Mouse (Mus musculus): ENCODE results near the gene Dop1b.

DNA sequence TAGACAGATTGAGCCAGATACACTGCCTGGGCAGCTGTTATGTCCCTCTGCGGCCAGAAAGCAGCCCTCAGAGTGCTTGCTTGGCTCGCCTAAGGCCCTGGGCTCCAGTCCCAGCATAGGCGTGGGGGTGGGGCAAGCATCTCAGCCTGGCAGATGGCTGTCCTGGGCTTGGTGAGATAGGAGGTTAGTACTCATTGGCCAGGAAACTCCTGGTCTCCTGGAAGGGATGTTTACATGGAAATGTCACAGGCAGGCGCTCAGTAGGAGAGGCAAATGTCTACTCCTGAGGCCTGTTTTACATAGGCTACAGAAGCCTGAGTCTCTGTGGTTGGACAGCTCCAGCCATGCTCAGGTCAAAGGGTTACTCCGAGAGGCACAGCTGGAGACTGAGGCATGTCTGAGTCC is 5.6 kb downstream of the Dop1b start:
- TF ChIP-seq POLR2A (IDR thresholded peaks at IDR 0.05; ENCODE audit: borderline replicate concordance, extremely low read depth, insufficient read depth, insufficient read length, poor library complexity, severe bottlenecking) (no peak), CTCF (IDR thresholded peaks at IDR 0.05; ENCODE audit: borderline replicate concordance, extremely low read depth, insufficient read depth, insufficient read length) (no peak)
